Mouse (Mus musculus) spleen, adult 18-20 months (tissue): ENCODE results near the gene Fgf4.

Experiments
- DNase-seq, 2 experiments: peaks; one replicate each; pipeline ENCODE4 v3.0.0; 2022; ENCODE audit warnings: mixed read lengths in 2 of 2

The Fgf4 gene

DNA sequence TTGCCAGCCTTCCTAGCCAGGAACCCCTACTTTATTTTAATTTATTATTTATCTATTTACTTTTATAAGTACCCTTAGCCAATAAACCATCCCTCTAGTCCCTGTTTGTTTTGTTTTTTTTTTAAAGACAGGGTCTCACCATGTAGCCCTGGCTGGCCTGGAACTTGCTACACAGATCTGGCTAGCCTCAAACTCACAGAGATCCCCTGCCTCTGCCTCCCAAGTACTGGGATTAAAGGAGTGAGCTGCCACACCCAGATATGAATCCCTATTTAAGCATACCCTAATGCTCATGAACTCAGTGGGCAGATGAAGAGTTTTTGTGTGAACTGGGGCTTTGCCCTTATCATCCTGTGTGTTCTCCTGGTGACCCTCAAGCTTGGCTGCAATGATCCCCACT is at the start of gene Fgf4:
TSS of gene Fgf4 (plus strand) at position 301 of the 400 bp plus-strand sequence.
- no peak for DNase-seq

DNA sequence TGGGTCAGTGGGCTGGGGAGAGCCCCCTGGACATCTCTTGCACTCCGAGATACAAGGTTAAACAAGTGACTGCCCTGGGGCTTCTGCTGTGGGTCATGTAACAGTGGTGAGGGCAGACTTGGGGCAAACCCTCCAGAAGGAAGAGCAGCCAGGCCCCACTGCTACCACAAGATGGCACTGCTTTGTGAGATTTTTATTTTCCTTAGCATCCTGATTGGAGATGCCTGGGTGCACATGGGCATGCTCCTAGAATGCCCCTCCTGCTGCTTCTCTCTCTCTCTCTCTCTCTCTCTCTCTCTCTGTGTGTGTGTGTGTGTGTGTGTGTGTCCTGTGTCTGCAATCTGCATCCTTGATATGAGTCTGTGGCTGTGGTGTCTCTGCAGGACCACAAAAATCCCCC is 48.7 kb upstream of the Fgf4 start:
- no peak for DNase-seq

DNA sequence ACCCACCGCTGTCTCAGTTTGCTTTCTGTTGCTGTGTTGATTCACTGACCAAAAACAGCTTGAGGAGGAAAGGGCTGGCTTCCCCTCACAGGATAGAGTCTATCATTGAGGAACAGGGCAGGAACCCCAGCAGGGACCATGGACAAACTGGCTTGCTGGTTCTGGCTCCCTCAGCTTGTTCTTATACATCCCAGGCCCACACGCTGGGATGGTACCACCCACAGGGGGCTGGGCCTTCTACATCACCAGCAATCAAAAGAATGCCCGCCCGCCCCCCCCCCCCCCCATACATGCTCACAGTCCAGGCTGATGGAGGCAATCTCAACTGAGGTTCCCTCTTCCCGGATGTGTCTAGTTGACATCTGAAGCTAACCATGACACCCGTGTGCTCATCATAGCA is 40.1 kb upstream of the Fgf4 start:
- no peak for DNase-seq

DNA sequence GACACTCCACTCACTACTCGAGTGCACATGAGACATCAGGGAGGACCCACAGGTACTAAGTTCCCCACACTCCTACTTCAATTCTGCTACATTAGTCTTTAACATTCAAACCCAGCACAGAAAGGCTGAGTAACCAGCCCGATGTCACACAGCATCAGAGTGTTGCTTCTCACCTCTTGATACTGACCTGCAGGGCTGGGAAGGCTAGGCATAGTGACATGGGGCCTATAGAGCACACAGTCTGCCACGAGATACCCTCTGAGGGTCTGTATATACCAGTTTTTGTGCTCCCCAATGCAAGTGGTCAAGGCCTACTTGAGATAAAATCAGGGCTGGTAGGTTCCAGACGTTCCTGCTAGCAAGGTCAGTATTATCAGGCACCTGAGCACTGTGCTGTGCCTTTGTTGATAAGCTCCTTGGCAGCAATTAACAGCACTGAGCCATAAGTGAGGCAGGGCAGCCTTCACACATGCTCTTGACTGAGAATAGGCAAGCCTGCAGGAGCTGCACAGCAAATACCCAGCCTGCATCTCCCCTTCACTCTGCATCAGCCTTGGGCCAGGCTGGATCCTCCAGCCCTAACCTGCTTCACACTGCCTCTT is 39.1 kb upstream of the Fgf4 start:
- DNase-seq, result no peak

DNA sequence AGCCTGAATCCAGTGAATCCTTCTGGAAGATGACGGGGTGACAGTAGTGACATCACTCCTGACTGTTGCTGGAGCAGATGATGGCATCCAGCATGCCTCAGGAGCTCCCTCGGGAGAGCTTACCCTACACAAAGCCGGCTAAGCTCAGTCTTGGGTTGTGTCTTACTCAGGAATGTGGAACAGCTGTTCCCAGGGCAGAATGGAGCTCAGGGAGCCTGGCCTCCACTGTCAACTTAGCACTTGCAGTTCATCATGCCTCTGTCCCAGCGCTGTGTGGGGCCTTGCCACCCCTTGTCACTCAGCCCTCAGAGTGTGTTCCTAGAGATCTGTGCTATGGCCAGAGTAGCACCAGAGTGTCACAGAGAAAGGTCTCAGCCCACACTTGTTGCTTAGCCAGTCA is 35.6 kb upstream of the Fgf4 start:
- DNase-seq, result no peak

DNA sequence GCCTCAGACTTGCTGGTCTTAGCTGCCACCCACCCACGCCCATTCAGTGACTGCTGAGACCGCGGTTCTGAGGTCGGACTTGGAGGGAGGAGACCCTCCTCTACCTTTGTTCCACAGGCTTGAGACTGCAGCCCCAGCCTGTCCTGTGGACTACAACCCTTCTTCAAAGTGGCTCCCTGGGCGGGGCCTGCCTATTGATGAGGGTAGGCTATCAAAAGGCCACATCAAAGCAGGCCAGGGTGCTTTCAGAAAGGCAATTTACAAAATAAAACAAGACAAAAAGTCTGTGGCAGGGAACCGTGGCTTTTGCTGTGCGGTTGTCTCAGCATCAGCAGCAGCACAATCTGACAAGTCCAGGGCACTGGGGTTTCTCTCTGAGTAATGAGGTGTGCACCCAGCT is 25.3 kb upstream of the Fgf4 start:
- no peak for DNase-seq

DNA sequence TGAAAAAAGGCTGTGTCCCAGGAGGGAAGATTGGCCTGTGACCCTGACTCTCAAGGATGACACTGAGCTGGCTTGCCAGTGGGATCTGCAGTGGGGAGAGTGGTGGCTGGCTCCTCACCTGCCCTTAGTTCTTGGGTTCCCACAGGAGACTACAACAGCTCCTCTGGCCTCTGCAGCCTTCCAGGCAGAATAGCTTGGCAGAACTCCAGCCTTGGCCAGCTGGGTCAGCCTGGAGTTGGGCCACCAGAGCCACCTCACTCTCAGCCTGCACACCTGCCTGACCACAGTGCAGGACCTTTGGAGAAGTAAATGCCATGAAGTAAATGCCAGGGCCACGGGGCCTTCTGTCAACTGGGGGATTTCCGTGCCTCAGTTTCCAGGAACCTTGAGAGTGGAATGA is 23.2 kb upstream of the Fgf4 start:
- DNase-seq, result no peak

DNA sequence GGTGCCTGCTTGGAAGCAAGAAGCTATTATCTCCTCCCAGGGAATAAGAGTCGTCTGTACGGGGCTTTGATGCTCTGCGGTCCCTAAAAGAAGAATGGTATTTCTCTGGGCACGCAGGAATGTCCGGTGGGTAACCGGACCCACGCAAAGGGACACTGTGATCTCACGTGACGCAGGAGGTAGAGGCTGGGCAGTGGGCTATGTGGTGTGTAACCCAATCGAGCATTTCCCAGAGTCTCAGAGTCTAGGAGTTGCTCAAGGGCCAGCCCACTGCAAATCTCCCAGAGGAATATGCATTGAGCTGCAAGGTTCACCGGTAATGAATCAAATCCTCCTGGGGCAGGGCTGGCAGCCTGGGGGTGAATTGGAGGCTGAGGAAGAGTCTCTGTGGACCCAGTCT is 18.8 kb upstream of the Fgf4 start:
- no peak for DNase-seq

DNA sequence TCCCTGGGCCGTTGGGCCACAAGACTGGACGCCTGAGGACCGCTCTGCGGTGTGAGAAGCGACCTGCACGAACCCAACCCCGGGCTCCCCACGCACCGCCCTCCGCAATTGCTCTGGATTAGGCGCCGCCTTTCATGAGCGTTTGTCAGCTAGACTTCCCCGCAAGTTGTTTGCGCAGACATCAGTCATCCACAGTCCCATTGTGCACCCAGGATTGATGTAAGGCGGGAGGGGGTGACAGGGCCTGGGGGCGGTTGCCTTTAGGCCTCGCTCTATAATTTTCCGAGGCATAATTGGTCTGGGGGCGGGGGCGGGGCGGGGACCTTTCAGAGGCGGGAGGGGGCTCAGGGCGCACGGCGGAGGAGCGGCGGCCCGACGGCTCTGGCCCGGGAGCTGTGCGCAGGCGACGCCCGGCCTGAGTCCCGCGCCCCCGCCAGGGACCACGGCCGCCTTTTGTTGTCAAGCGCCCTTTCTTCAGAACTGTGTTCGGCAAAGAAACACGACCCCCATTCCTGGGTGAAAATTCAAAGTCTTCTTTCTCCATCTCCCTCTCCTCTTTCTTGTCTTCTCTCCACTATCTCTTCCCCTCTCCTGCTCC is 9.2 kb upstream of the Fgf4 start, which contains the start of gene Fgf3:
TSS of gene Fgf3 (plus strand) at position 193 of the 598 bp plus-strand sequence.
- DNase-seq, result no peak

DNA sequence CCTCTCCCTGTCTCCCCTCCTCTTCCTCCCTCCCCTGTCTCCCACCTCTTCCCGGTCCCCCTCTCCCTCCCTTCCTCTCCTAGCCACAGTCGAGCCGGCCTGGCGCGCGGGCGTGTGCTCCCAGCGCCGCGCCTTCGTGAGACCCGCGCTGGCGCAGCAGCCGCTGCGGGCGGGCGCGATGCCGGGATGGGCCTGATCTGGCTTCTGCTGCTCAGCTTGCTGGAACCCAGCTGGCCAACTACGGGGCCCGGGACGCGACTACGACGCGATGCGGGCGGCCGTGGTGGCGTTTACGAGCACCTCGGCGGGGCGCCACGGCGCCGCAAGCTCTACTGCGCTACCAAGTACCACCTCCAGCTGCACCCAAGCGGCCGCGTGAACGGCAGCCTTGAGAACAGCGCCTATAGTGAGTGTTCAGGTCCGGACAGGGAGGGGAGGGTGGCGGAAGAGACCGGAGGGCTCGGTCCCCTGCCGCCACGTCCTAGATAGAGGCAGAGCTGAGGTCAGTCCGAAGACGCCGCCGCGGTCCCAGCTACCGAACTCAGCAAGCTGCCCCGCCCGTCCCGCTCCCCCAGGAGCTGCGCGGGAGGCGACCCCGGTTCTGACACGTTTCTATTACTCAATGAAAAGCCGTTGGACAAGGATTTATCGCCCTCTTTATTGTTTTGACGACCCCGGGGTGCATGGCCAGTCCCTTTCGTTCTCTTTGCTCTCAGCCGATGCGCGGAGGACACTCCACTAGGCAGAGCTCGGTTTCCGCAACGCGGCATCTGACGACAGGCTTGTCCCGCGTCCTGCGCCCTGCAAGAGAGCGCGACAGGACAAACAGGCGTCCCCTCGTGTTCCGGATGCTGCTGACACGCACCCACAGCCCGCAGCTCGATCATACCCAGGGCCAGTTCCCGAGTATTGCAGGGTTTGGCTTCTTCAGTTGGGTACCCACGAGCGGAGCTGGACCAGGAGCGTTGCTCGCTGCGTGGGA is 8.4 kb upstream of the Fgf4 start:
- DNase-seq, result no peak

DNA sequence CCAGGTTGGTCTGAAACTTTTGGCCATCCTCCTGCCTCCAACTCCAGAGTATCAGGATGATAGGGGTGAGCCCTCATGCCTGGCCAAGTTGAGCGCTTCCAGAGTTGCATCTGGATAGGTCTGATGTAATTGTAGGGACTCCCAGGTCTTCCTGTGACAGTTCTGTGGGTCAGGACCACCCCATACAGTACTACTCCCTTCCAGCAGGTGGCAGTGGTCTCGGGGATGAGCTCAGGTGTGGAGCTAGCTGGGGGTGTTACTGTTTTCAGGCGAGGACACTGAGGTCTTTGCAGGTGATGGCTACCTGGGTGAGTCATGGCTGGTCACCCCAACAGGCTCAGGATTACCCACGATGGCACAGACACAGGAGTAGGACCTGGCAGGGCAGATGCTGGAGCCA is 1.0 kb upstream of the Fgf4 start:
- DNase-seq, result peak in 1 of 2 experiments; percentile 35

DNA sequence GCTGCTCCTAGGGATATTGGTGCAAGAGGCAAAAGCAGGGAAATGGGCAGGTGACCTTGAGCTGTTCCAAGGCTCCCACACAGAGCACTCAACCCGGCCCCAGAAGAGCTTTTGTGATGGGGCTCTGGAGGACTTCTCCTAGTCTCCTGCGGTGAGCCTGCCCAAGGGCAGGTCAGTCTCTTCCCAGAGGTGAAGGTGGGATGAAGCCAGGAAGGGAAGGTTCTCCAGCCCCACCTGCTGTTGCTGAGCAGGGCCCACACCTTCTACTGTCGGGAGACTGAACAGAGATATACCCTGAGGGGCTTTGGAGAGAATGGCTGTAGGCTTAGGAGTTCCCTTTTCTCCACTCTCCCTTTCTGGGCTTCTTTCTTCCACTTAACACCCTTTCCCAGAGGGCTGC is 4.2 kb downstream of the Fgf4 start:
- no peak for DNase-seq

DNA sequence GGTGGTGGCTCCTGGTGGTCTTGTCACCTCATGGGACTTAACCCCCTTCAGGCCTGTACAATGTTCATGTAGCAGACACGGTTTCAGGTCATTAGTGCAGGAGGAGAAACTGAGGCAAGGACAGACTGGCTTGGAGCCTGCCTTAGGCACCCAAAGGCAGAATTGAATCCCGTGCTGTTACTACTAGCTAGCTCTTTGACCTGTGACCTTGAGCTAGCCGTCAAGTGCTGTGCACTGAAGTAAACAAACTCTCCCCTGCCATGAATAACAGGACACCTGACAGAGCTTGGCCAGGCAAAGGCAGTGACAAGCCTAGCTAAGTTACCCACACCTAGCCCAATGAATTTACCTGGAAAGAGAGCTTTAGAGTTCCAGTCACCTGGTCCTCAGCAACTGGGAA is 7.8 kb downstream of the Fgf4 start:
- no peak for DNase-seq

DNA sequence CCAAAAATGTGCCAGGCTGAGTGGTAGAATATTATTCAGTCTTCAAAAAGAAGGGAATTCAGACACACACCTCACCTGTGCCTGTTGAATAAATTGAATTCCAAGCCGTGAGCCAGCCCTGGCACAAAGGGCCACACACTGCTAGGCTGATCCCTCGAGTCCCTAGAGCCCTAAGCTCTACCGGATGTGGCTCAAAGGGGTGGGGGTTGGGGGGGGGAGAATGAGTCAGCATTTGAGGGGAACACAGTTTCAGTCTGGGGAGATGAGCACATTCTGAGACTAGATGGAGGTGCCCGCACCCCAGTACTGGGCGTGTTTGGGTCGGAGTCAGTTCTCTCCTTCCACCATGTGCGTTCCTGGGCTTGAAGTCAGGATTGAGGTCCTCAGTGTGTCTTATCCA is 10.0 kb downstream of the Fgf4 start:
- no peak for DNase-seq

DNA sequence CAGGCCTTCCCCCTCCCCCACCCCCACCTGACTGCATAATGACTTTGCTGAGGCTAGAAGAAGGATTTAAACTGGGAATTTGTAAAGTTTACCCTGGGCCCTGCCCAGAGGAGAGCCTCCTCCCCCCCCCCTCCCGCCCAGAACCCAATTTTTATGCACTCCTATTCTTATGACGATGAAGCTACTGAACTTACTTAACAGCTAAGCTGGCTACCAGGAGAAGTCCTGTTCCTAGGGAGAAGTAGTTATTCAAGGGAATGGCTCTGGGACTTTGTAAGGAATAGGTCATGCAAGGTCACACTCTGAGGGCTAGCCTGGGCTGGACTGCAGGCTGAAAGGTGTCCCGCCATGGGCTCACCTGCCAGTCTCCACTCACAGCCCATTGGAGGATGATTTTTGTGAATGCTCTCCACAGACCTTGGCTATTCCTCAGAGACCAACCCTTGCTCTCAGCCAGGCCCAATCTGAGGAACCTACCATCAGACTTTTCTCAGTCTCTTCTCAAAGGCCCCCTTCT is 10.7 kb downstream of the Fgf4 start:
- DNase-seq, result no peak

DNA sequence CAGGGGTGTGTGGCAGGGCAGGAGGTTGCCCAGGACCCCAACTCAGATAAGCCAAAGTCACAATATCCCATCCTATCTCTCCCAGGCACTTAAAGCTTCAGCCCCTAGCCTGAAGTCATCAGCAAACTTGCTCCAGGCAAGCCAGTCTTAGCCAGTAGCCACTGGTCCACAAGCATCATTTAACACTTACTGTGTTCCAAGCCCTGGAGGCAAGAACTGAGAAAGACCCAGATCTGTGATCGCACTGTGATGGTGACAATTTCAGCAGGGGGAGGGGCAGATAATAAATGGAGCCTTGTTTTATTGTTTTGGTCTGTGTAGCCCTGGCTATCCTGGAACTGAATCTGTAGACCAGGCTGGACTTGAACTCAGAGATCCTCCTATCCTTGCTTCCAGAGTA is 11.5 kb downstream of the Fgf4 start:
- no peak for DNase-seq

DNA sequence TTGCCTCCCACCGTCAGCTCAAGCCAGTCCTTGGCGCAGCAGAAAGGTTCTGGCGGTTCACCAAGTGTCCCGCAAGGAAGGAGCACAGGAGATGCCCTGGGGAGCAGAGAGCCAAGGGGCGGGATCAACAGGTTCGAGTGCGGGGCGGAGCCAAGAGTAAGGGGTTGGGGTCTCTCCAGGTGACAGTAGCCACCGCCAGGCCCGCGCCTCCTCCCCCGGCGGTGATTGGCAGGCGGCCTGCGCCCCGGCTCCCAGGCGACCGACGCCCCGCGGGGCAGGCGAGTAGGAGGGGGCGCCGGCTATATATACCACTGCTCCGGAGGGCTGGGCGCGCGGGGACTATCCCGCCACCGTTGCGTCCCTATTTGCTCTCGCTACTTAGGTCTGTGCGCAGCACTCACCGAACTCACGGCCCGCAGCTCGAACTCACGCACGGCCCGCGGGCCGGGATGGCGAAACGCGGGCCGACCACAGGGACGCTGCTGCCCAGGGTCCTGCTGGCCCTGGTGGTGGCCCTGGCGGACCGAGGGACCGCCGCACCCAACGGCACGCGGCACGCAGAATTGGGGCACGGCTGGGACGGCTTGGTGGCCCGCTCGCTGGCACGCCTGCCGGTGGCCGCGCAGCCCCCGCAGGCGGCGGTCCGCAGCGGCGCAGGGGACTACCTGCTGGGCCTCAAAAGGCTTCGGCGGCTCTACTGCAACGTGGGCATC is 14.0 kb downstream of the Fgf4 start:
- DNase-seq, result no peak

DNA sequence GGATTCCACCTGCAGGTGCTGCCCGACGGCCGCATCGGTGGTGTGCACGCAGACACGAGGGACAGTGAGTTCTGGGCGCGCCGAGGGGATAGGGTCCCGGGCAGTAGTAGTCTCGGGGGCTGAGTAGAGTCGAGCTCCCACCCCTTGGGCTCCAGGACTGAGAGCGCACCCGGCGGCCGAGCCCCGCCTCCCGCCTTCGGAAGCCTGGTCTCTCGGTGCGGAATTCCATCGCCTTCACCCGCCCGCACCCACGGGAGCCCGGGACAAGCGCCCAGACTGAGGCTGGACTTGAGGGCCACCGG is 14.6 kb downstream of the Fgf4 start:
- DNase-seq, result no peak

DNA sequence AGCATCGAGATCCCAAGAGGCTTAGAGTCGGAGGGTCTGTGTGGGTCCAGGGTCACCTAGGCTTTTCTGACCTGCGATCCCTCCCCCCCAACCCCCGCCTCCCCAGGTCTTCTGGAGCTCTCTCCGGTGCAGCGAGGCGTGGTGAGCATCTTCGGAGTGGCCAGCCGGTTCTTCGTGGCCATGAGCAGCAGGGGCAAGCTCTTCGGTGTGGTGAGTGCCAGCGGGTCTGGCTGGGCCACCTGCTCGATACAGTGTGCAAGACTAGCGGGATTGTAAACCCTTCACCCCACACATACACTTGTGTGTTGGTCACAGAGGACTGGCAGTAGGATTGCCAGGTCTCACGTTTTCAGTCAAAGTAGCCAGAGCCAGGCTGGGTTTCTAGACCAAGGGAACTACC is 15.0 kb downstream of the Fgf4 start:
- DNase-seq, result no peak

DNA sequence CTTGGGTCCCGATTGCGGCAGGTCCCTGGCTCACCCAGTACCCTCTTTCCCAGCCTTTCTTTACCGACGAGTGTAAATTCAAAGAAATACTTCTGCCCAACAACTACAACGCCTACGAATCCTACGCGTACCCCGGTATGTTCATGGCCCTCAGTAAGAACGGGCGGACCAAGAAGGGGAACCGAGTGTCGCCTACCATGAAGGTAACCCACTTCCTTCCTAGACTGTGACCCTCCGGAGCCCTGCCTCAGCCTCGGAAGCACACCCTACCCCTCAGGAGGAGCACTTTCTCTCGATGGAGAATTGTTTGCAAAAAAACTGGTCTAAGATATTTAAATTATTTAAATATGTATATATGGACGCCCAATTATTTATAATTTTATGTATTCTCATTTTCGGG is 15.5 kb downstream of the Fgf4 start:
- no peak for DNase-seq

DNA sequence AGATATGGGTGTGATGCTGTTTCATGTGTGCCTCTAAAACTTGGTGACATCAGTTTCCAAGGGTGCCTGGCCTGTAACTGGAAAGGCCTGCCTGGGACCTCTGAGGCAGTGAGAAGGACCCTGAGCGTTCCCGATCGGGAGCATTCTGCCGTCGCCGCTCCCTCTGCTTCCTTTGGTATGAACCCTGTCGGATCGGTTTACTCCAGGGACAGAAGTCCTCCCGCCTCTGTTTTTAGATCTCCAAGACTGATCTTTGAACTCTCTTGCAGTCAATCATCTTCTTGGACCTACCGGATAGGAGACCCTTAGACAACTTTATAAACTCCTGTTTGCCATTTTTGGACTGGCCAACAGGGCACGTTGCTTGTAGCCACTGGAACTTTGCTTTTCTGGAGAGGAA is 16.0 kb downstream of the Fgf4 start:
- DNase-seq, result no peak

DNA sequence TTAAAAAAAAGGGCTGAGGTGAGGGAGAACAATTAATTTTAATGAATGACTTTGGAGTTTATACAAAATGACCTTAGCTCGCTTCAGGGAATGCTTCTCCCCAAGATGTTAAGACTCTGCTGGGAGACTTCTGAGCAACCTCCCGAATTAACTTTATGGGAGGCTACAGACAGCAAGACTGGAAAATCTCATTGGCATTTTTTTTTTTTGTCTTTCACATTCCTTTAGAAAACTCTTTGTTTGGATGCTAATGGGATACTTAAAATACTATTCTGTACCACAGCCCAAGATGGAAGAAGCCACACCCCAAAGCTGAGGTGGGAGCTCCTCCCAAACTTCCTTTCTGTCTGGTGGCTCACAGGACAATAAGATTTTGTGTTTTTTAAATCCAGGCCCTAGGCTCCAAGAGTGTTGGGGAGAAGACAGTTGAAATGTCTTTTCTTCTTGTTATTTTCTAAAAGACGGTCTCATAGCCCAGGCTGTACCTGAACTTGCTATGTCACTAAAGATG is 17.0 kb downstream of the Fgf4 start:
- no peak for DNase-seq

DNA sequence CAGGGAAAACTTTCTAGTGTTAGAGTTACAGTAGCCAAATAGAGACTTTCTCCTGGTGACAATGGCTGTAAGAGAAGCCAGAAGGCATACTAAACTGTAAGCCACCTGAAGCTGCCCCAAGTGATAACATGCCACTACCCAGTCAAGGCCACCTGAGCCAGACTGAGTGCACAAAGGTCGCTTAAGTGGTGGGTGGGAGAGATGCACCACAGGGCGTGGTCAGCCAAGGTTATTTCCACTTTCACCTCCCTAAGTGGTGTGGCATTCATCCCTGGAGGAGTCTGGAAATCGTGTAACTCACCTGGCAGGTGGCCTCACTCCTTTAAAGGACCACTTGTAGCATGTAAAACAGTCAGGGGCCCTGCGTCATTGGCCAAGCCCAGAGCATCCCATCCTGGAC is 20.0 kb downstream of the Fgf4 start:
- DNase-seq, result no peak
